Mouse (Mus musculus) NIH3T3 (cell line): ENCODE measurements at regions not wholly inside any gene's neighbourhood (a gene's known extent, or its start where the extent isn't known, plus 50 kb on each side); places are given as distances from the start of the nearest gene placed in this dataset.
A peak's percentile ranks its signal among the peaks of the same experiment; 100 is the strongest.

Experiments used
- DNase-seq: peaks from one replicate; pipeline ENCODE4 v3.0.0-alpha.2; 2012; ENCODE audit warnings: low read depth

GRCm38 (mm10) chr3:102663711-102664110 lies 70.6 kb upstream of the Tspan2 start:
- peak; percentile 28 for DNase-seq

- no peak for DNase-seq
Observed at GRCm38 (mm10) chr3:102664665-102665190, 69.6 kb upstream of the Tspan2 start.

- peak; percentile 84 for DNase-seq
Observed at GRCm38 (mm10) chr3:102667796-102668195, 66.5 kb upstream of the Tspan2 start.

- peak; percentile 59 for DNase-seq
Observed at GRCm38 (mm10) chr3:102668556-102668955, 65.8 kb upstream of the Tspan2 start.

- no peak for DNase-seq
Observed at GRCm38 (mm10) chr3:102669951-102670350, 64.4 kb upstream of the Tspan2 start.

GRCm38 (mm10) chr3:102670557-102670956 lies 63.8 kb upstream of the Tspan2 start:
- DNase-seq, result no peak

- peak; percentile 30 for DNase-seq
Observed at GRCm38 (mm10) chr3:102670972-102671371, 63.4 kb upstream of the Tspan2 start.

- no peak for DNase-seq
Observed at GRCm38 (mm10) chr3:102673506-102673905, 60.8 kb upstream of the Tspan2 start.

GRCm38 (mm10) chr3:102674068-102674467 lies 60.3 kb upstream of the Tspan2 start:
- DNase-seq, result no peak

GRCm38 (mm10) chr3:102676946-102677534 lies 57.3 kb upstream of the Tspan2 start:
- DNase-seq, result no peak

- peak; percentile 22 for DNase-seq
Observed at GRCm38 (mm10) chr3:102678516-102678915, 55.8 kb upstream of the Tspan2 start.

GRCm38 (mm10) chr3:102682424-102682823 lies 51.9 kb upstream of the Tspan2 start:
- DNase-seq, result no peak

- no peak for DNase-seq
Observed at GRCm38 (mm10) chr3:102683541-102683940, 50.8 kb upstream of the Tspan2 start.
